In genomic region chr12:35977633-35978246, GRCm38 (mm10) we compare ENCODE assay signal across 22 mouse cellular contexts. TPM values are rescaled to one million over a fixed set of nuclear protein-coding genes. Genes with fewer than 3 reads are reported as not detected.
DNase-seq lines count a peak whose midpoint lies in the region; ATAC-seq lines count a peak whose summit lies in the region.
"Had no signal": no experiment of that assay in that cellular context is flagged by ENCODE, and none has a peak within 500 bp of the region (broad histone marks: within the 10 kb centered on the region; RNA-seq: fewer than 3 reads in every experiment).

No protein-coding gene starts in this region.

- 36% methylated on average over 6 of the region's 6 CpGs for WGBS in hindbrain, embryonic 13.5 days
- 41% methylated on average over 6 of the region's 6 CpGs for WGBS in hindbrain, embryonic 12.5 days
- 31% methylated on average over 6 of the region's 6 CpGs for WGBS in neural tube, embryonic 13.5 days
- WGBS in neural tube, embryonic 15.5 days, result 32% methylated on average over 6 of the region's 6 CpGs

- no peak overlapping the region for H3K9ac ChIP-seq in hindbrain, embryonic 13.5 days
- H3K9ac ChIP-seq in hindbrain, embryonic 12.5 days, result no peak overlapping the region
- no peak overlapping the region for H3K9ac ChIP-seq in neural tube, embryonic 13.5 days
- no peak overlapping the region for H3K9ac ChIP-seq in neural tube, embryonic 15.5 days (replicated peaks)
- H3K9ac ChIP-seq: embryonic facial prominence, embryonic 12.5 days; heart, embryonic 12.5 days had no signal

- peak overlapping the region; percentile 41; the same call in 1 of the 2 replicates for H3K27ac ChIP-seq in hindbrain, embryonic 13.5 days
- no peak overlapping the region; the same call in 1 of the 2 replicates for H3K27ac ChIP-seq in hindbrain, embryonic 12.5 days
- H3K27ac ChIP-seq in neural tube, embryonic 13.5 days (replicated peaks), result peak overlapping the region; percentile 54; the same call in 1 of the 2 replicates
- H3K27ac ChIP-seq in neural tube, embryonic 15.5 days (replicated peaks), result 0 out of 2 replicates have a peak overlapping the region, but pooled peaks have one; percentile 23
- H3K27ac ChIP-seq: embryonic facial prominence, embryonic 12.5 days had no signal

- H3K4me3 ChIP-seq in hindbrain, embryonic 13.5 days, result no peak overlapping the region
- no peak overlapping the region for H3K4me3 ChIP-seq in hindbrain, embryonic 12.5 days
- H3K4me3 ChIP-seq in neural tube, embryonic 13.5 days, result no peak overlapping the region
- H3K4me3 ChIP-seq in neural tube, embryonic 15.5 days (replicated peaks), result no peak overlapping the region
- H3K4me3 ChIP-seq: embryonic facial prominence, embryonic 12.5 days; heart, embryonic 12.5 days had no signal

- ATAC-seq in hindbrain, embryonic 13.5 days (ENCODE audit: low FRiP score), result no peak
- no peak for ATAC-seq in hindbrain, embryonic 12.5 days (ENCODE audit: low FRiP score)
- ATAC-seq in neural tube, embryonic 13.5 days (ENCODE audit: low read depth), result peak; percentile 57; the same call in 1 of the 2 replicates
- ATAC-seq in neural tube, embryonic 15.5 days (ENCODE audit: low FRiP score), result peak; percentile 73
- ATAC-seq: CD4-positive, CD25-positive, alpha-beta regulatory T cell, adult 4 months; forebrain, embryonic 16.5 days had no signal

- no peaks in the 10 kb centered on the region for H3K27me3 ChIP-seq in hindbrain, embryonic 13.5 days
- no peaks in the 10 kb centered on the region for H3K27me3 ChIP-seq in hindbrain, embryonic 12.5 days
- H3K27me3 ChIP-seq in neural tube, embryonic 13.5 days, result no peaks in the 10 kb centered on the region
- no peaks in the 10 kb centered on the region for H3K27me3 ChIP-seq in neural tube, embryonic 15.5 days (replicated peaks)
- H3K27me3 ChIP-seq: embryonic facial prominence, embryonic 12.5 days; heart, embryonic 12.5 days had no signal

- no peak overlapping the region for H3K4me2 ChIP-seq in hindbrain, embryonic 13.5 days
- H3K4me2 ChIP-seq in hindbrain, embryonic 12.5 days (replicated peaks), result no peak overlapping the region
- H3K4me2 ChIP-seq in neural tube, embryonic 13.5 days, result no peak overlapping the region
- no peak overlapping the region for H3K4me2 ChIP-seq in neural tube, embryonic 15.5 days
- H3K4me2 ChIP-seq: embryonic facial prominence, embryonic 12.5 days; heart, embryonic 12.5 days had no signal

- peak; percentile 19 for DNase-seq in kidney, adult 9 months
- no peak for DNase-seq in kidney, postnatal 14 days
- DNase-seq in neural tube, embryonic 10.5 days (ENCODE audit: extremely low spot score, low spot score), result no peak
- DNase-seq in urinary bladder, postnatal 10 days (ENCODE audit: low spot score), result no peak
- DNase-seq: adrenal gland, adult 8-10 months; adrenal gland, postnatal 36 days; B cell, adult 2 months; cerebellum, adult 11-12 months; cerebellum, adult 9-10 months; cerebellum, postnatal 25 days; gastrocnemius, postnatal 25 days had no signal

- H3K36me3 ChIP-seq in hindbrain, embryonic 13.5 days, result no peaks in the 10 kb centered on the region
- no peaks in the 10 kb centered on the region for H3K36me3 ChIP-seq in hindbrain, embryonic 12.5 days
- no peaks in the 10 kb centered on the region for H3K36me3 ChIP-seq in neural tube, embryonic 13.5 days
- no peaks in the 10 kb centered on the region for H3K36me3 ChIP-seq in neural tube, embryonic 15.5 days
- H3K36me3 ChIP-seq: embryonic facial prominence, embryonic 12.5 days; G1E; heart, embryonic 12.5 days had no signal

- H3K4me1 ChIP-seq in hindbrain, embryonic 13.5 days (replicated peaks), result peaks cover 15% of the 10 kb centered on the region
- H3K4me1 ChIP-seq in hindbrain, embryonic 12.5 days, result peaks cover 9% of the 10 kb centered on the region
- peaks cover 15% of the 10 kb centered on the region for H3K4me1 ChIP-seq in neural tube, embryonic 13.5 days (replicated peaks)
- peaks cover 14% of the 10 kb centered on the region for H3K4me1 ChIP-seq in neural tube, embryonic 15.5 days

- H3K9me3 ChIP-seq in hindbrain, embryonic 13.5 days, result no peaks in the 10 kb centered on the region
- H3K9me3 ChIP-seq in hindbrain, embryonic 12.5 days (replicated peaks), result no peaks in the 10 kb centered on the region
- H3K9me3 ChIP-seq in neural tube, embryonic 13.5 days, result no peaks in the 10 kb centered on the region
- H3K9me3 ChIP-seq in neural tube, embryonic 15.5 days (replicated peaks), result no peaks in the 10 kb centered on the region
- H3K9me3 ChIP-seq: embryonic facial prominence, embryonic 12.5 days; G1E; heart, embryonic 12.5 days had no signal

RNA-seq across cellular contexts. Expression of gene Agr2, which starts 15.0 kb away (rescaled TPM):
- polyA plus RNA-seq in hindbrain, embryonic 13.5 days (2015; fragmentation: Nextera tagmentation; extraction: Ambion mirVana), result 1.1 TPM in 1 of 2 replicates, not detected in the other
- 0.28 and 0.42 TPM in 2 replicates for polyA plus RNA-seq in hindbrain, embryonic 12.5 days (2016; fragmentation: Nextera tagmentation; extraction: Ambion mirVana)
- 0.40 TPM in 1 of 2 replicates, not detected in the other for polyA plus RNA-seq in neural tube, embryonic 13.5 days (2015; fragmentation: Nextera tagmentation; extraction: Ambion mirVana)
- polyA plus RNA-seq in neural tube, embryonic 15.5 days (2015; fragmentation: Nextera tagmentation; extraction: Ambion mirVana), result 6.1 TPM in 1 of 2 replicates, not detected in the other
- polyA plus RNA-seq: CD4-positive, CD25-positive, alpha-beta regulatory T cell, adult 4 months; forebrain, embryonic 11.5 days; forebrain, embryonic 16.5 days; G1E had no signal

RNA-seq across cellular contexts. Expression of gene Agr3, which starts 52.3 kb away (rescaled TPM):
- polyA plus RNA-seq in hindbrain, embryonic 13.5 days (2015; fragmentation: Nextera tagmentation; extraction: Ambion mirVana), result not detected in 2 replicates
- not detected in 2 replicates for polyA plus RNA-seq in hindbrain, embryonic 12.5 days (2016; fragmentation: Nextera tagmentation; extraction: Ambion mirVana)
- not detected in 2 replicates for polyA plus RNA-seq in neural tube, embryonic 13.5 days (2015; fragmentation: Nextera tagmentation; extraction: Ambion mirVana)
- 0.32 and 0.38 TPM in 2 replicates for polyA plus RNA-seq in neural tube, embryonic 15.5 days (2015; fragmentation: Nextera tagmentation; extraction: Ambion mirVana)
- polyA plus RNA-seq: CD4-positive, CD25-positive, alpha-beta regulatory T cell, adult 4 months; cortical plate, adult 2 months; forebrain, embryonic 16.5 days; G1E; heart, embryonic 12.5 days had no signal

Comparison
In these comparisons a context has a peak if more than half of its experiments do, and no peak if none do; other contexts are left out.
1. ATAC-seq: peak in neural tube, embryonic 13.5 days (single experiment) and neural tube, embryonic 15.5 days (single experiment); none in hindbrain, embryonic 13.5 days (single experiment) and hindbrain, embryonic 12.5 days (single experiment).